Mouse (Mus musculus) retina, postnatal 1 day (tissue): ENCODE results near the gene Dhdh.
A peak's percentile ranks its signal among the peaks of the same experiment; 100 is the strongest.
"Not testable (repeated sequence)": the region's sequence is repeated elsewhere in the genome, so short reads cannot be mapped to it uniquely, and the experiment has no call there.

ENCODE experiments used
- DNase-seq: peaks from one replicate; pipeline ENCODE4 v3.0.0-alpha.2; 2012

Dhdh gene

DNA sequence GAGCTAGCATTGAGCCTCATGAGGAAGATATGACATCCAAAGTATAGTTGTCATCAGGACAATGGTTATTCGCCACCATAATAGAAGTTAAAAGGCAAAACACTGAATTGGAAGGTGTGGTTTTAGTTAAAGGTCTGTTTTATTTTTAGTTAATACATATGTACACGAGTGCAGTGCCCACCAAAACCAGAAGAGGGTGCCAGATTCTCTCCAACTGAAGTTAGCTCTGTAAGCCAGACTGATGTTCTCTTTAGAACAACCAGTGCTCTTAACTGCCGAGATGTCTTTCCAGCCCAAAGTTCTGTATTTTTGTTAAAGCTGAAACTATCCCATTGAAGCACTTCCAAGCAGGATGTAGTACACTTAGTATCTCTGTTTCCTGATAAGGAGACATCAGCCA lies 17.7 kb downstream of the Dhdh start:
- peak; percentile 71 for DNase-seq

GRCm38 (mm10) chr7:45467090-45467670 lies 21.4 kb downstream of the Dhdh start:
- no peak for DNase-seq

DNA sequence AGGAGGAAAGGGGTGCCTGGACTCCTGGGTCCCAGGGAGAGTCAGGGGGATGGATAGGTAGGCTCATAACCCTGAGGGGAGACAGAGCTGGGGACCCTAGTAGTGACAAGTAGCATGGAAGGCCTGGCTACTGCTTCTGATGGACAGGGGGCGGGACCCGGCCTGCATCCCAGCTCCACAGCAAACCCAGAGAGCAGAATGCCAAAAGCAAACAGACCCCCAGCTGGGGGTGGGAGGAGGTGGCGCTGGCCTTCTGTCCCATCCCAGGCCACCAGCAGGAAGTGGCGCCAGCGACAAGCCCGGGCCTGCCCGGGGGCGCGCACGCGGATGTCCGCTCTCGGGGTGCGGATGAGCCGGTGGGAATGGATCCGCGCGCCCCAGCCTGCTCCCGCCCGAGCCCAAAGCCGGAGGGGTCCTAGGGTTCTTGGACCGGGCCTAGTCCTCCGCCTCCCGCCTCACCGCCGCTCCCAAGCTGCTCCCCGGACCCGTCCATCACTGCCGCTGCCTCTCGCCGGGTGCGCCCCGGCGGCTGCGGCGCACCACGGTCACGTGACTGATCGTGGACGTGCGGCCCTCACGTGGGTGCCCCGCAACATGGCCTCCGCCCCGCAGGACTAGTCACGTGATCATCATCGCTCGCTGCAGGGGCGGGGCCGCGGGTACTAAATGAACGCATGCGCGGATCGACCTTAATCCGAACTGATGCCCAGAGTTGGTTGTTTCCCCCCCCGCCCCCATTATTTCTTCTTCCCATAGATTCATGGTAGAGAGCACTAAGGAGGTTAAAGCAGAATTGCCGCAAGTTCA lies 22.1 kb downstream of the Dhdh start, which contains the start of gene Bax:
Bax (minus strand) TSS at position 616 of the 807 bp plus-strand sequence.
- peak; percentile 98 for DNase-seq

GRCm38 (mm10) chr7:45465549-45465948 lies 23.1 kb downstream of the Dhdh start:
- no peak for DNase-seq

DNA sequence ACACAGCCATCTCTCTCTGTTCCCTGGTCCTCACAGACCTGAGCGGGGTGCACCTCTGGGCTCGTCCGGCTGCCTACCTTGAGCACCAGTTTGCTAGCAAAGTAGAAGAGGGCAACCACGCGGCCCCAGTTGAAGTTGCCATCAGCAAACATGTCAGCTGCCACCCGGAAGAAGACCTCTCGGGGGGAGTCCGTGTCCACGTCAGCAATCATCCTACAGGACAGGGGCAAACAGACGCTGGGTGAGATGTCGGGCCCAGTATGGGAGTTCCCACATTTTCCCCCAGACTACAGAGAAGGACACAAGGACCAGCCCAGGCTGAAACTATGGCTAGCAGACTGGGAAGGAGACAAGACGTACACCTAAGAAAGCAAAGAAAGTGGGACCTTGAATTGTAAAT lies 23.5 kb downstream of the Dhdh start:
- DNase-seq: no peak

GRCm38 (mm10) chr7:45463987-45464778 lies 24.4 kb downstream of the Dhdh start:
- no peak for DNase-seq

GRCm38 (mm10) chr7:45462868-45463267 lies 25.7 kb downstream of the Dhdh start:
- not testable (repeated sequence) for DNase-seq

DNA sequence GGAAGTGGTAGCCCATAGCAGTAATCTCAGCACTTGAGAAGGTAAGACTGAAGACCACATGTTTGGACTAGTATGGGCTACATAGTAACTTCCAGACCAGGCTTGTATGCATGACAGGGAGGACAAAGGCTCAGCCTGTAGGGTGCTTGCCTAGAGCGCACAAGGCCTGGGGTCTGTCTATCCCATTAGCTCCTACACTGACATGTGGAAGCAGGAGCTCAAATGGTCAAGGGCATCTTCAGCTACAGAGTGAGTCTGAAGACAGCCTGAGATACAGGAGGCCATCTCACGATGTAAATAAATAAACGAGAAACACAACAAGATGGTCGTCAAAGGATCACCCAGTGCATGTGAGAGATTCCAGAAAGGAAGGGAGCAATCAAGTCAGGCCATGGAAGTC lies 26.3 kb downstream of the Dhdh start:
- no peak for DNase-seq

GRCm38 (mm10) chr7:45461781-45462180 lies 26.8 kb downstream of the Dhdh start:
- DNase-seq: no peak

DNA sequence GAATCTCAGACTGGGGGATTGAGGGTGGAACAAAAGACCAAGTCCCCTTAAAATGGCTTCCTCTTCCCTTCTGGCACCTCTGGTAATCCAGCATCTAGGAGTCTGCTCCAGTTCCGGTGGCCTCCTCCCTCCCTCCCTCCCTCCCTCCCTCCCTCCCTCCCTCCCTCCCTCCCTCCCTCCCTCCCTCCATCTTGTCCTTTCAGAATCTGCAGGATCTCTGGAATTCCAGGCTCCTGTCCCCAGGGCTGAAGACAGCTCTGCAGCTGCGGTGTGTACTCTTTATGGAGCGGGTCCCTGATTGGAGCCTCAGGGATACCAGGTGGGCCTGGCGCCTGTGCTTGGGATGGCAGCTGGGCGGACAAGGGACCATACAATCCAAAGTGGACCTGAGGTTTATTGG lies 27.3 kb downstream of the Dhdh start:
- DNase-seq: peak; percentile 57

DNA sequence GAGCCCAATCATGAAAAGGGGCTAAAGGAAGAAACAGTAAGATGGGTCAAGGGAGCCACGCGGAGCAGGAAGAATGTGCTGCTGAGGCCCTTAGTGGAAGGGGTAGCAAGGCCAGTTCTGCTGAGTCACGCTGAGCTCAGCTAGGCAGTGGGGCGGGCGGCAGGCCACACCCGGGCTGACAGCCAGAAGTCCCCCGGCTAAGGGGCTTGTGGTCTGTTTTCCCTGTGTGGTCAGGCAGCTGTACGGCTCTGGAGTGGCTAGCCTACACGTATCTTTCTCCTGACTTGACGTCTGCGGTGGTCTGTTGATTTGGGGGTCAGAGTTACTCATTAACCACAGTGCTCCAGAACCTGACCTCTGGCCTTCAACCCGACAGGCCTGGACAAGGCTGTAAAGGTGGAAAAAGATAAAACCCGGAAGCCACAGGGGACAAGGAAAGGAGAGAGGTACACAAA lies 27.7 kb downstream of the Dhdh start:
- peak; percentile 64 for DNase-seq

GRCm38 (mm10) chr7:45460377-45460776 lies 28.2 kb downstream of the Dhdh start:
- no peak for DNase-seq

GRCm38 (mm10) chr7:45459564-45460140 lies 29.0 kb downstream of the Dhdh start, which contains the start of gene Ftl1:
Ftl1 (minus strand) TSS chr7:45459884.
- peak; percentile 100 for DNase-seq

DNA sequence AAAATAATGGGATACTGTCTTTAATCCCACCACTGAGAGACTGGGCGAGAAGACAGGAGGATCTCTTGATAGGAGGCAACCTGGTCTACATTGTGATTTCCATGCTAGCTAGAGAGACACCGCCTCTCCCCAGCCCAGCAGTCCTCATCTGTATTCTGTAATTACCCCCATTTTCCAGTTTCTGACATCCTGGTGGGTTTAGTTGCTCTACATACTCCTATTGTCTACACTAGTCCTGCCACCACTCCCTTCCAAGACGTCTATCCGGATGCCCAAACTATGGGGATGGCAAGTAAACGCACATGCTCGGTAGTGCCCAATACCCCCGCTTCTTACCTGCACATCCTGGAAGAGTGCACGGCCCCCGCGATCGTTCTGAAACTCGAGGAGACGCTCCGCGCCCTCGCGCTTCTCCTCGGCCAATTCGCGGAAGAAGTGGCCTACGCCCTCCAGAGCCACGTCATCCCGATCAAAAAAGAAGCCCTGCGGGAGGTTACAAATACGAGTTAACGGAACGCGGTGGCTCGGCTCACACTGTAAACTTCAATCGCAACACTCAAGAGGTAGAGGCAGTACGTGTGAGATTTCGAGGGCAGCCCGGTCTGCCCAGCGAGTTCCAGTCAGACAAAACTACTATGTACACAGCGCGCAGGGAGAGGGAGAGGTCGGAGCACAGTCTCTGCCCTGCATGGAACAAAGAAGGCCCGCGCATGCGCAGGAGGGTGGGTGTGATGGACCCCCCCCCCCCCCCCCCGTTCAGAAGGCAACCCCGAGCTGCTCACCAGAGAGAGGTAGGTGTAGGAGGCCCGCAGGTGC lies 29.6 kb downstream of the Dhdh start:
- peak; percentile 90 for DNase-seq

DNA sequence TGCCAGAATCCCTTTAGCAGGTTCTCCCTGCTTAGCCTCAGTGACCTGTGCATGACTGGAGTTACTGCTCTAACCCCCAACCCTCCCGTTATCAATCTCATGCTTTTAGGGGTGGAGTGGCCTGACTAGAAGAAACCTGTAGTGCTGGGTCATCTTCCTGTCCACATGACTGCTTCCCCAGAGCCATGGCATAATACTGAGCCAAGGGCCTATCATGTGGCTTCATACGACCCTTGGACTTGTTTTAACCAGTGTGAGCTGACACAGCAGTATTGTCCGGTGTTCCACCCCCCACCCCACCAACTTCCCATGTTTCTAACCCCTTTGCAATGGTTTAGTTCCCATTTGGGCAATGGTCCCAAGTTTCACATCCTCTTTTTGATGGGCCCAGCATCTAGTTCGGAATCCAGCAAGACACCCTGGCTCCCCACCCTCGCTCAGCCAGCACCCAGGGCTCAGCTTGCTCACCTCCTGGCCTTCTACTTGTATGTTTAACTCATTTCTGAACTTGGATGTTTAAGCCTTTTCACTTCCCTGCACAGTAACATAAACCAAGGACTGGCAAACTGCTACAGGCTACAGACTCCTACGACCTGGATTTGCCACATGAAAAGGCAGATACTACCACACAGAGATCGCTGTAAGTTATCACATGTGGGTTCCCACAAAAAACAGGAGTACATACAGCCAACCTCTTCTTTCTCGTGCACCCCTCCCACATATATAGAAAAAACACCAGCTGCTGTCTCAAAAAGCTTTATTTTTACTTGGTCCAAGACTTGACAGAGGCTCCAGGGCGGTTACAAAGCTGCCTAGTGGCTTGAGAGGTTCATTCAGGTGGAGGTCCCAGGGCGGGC lies 31.2 kb downstream of the Dhdh start:
- peak; percentile 19 for DNase-seq

GRCm38 (mm10) chr7:45456721-45457203 lies 31.8 kb downstream of the Dhdh start:
- DNase-seq: peak; percentile 10

GRCm38 (mm10) chr7:45455932-45456696 lies 32.5 kb downstream of the Dhdh start:
- DNase-seq: peak; percentile 11

DNA sequence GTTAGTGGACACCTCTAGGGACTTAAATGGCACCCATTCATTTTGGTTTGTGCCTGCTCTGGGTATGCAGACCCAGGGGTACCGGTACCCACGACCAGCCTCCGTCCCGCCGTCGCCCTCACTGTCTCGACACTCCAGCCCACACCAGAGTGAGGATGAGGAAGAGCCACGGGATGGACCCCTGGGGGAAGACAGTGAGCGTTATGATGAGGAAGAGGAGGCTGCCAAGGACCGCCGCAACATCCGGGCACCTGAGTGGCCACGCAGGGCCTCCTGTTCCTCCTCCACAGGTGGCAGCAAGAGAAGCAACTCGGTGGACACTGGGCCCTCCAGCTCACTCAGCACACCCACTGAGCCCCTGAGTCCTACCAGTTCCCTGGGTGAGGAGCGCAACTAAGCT lies 33.6 kb downstream of the Dhdh start:
- DNase-seq: no peak

DNA sequence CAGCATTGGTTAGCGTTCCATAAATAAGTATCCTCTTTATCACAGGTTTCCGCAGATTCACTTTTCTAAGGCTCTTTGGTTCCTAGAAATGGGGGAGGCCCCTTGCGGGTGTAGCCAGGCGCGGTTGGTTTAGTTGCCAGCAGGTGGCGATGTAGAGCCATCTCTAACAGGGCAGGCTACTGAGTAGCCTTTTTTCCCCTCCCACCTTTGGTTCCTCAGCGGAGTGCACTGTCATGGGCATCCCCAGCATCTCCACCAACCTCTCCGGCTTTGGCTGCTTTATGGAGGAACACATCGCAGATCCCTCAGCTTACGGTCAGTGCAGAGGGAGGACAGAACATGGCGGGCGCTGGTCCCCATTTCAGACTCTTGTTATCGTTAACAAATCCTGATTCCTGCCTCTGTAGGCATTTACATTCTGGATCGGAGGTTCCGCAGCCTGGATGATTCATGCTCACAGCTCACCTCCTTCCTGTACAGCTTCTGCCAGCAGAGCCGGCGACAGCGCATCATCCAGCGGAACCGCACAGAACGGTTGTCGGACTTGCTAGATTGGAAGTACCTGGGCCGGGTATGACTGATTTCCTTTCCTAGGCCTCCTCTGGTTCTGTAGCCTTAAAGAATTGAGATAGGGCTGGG lies 37.1 kb downstream of the Dhdh start:
- DNase-seq: peak; percentile 88

GRCm38 (mm10) chr7:45449974-45450373 lies 38.6 kb downstream of the Dhdh start:
- DNase-seq: no peak
